Mouse (Mus musculus): ENCODE measurements around the gene Klk8. TPM values are rescaled to one million over a fixed set of nuclear protein-coding genes. Genes with fewer than 3 reads are reported as not detected.

Klk8 gene
- polyA plus RNA-seq (2012; ENCODE audit: insufficient read depth, insufficient read length, low replicate concordance, missing spikeins): not detected in 2 replicates

GRCm38 (mm10) chr7:43797333-43797769 is at the start of gene Klk8:
Gene Klk8, plus strand, starts transcription at chr7:43797577.
- peak within 1 kb of the TSS; percentile 58 for H3K4me3 ChIP-seq (ENCODE audit: insufficient read depth, low read depth, low read length)
- H3K4me1 ChIP-seq (ENCODE audit: control insufficient read depth, insufficient read depth, low read length): peaks cover 17% of the 10 kb centered on the region
- H3K27ac ChIP-seq (ENCODE audit: insufficient read depth, low read depth, low read length): no peak within 1 kb of the TSS
- TF ChIP-seq POLR2A (IDR thresholded peaks at IDR 0.05; ENCODE audit: insufficient read depth, low read depth, low read length) (no peak), CTCF (IDR thresholded peaks at IDR 0.05; ENCODE audit: insufficient read depth, low read depth, low read length) (no peak)
- WGBS: under 1% methylated on average over 28 of the region's 28 CpGs

DNA sequence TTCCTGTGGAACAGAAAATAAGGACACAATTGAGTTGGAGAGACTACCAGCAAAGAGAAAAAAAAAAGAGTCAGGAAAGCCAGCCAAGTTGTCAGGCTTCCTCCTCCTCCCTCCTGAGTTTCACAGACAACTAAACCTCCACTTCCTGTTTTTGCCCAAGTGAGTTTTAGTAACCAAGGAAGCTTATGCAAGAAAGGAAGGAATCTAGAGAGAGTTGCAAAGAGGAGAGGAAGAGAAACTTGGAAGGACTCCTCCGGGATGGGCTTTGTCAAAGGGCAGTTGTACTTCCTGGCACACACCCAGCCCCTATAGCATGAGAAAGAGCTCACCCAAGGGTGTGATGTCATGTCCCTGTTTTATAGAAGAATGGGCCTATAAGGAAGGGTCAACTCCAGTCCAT is 49.6 kb upstream of the Klk8 start:
- TF ChIP-seq POLR2A (IDR thresholded peaks at IDR 0.05; ENCODE audit: insufficient read depth, low read depth, low read length) (no peak), CTCF (IDR thresholded peaks at IDR 0.05; ENCODE audit: insufficient read depth, low read depth, low read length) (no peak)
- whole genome bisulfite sequencing: 31% methylated on average over 1 of the region's 1 CpGs
- Histone ChIP-seq H3K4me3 (ENCODE audit: insufficient read depth, low read depth, low read length) (no peak overlapping the region), H3K4me1 (ENCODE audit: control insufficient read depth, insufficient read depth, low read length) (no peaks in the 10 kb centered on the region), H3K27ac (ENCODE audit: insufficient read depth, low read depth, low read length) (no peak overlapping the region)

DNA sequence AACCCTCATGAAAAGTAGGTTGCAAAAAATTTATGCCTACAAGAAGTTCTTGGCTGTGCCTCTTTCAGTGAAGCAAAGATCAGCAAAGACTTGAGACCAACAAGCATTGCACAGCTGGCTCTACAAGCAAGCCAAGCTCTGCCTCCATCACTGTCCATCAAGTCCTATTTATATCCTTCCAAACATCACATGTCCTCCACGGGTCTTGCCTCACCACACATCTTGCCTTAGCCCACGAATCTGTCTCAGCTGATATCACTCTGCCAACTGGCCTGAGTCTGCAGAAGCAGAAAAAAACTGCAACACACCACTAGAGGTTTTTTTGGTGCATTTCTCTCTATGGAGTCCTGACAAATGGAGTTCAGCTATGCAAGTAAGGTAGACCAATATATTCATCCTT is 44.6 kb upstream of the Klk8 start:
- 68% methylated on average over 2 of the region's 2 CpGs for WGBS
- Histone ChIP-seq H3K4me1 (ENCODE audit: control insufficient read depth, insufficient read depth, low read length) (no peaks in the 10 kb centered on the region), H3K4me3 (ENCODE audit: insufficient read depth, low read depth, low read length) (no peak overlapping the region), H3K27ac (ENCODE audit: insufficient read depth, low read depth, low read length) (no peak overlapping the region)
- TF ChIP-seq CTCF (IDR thresholded peaks at IDR 0.05; ENCODE audit: insufficient read depth, low read depth, low read length) (no peak), POLR2A (IDR thresholded peaks at IDR 0.05; ENCODE audit: insufficient read depth, low read depth, low read length) (no peak)

- TF ChIP-seq CTCF (IDR thresholded peaks at IDR 0.05; ENCODE audit: insufficient read depth, low read depth, low read length): no peak
- 31% methylated on average over 8 of the region's 8 CpGs for WGBS
- H3K4me3 ChIP-seq (ENCODE audit: insufficient read depth, low read depth, low read length): no peak overlapping the region
- H3K27ac ChIP-seq (ENCODE audit: insufficient read depth, low read depth, low read length): no peak overlapping the region
- no peaks in the 10 kb centered on the region for H3K4me1 ChIP-seq (ENCODE audit: control insufficient read depth, insufficient read depth, low read length)
These were observed 30.9 kb upstream of the Klk8 start for GRCm38 (mm10) chr7:43766484-43766883.

GRCm38 (mm10) chr7:43768597-43768996 is 28.8 kb upstream of the Klk8 start, which contains the start of gene Klk12:
Gene Klk12, plus strand, starts transcription at chr7:43768897.
- WGBS: 81% methylated on average over 4 of the region's 4 CpGs
- TF ChIP-seq POLR2A (IDR thresholded peaks at IDR 0.05; ENCODE audit: insufficient read depth, low read depth, low read length) (no peak), CTCF (IDR thresholded peaks at IDR 0.05; ENCODE audit: insufficient read depth, low read depth, low read length) (no peak)
- Histone ChIP-seq H3K27ac (ENCODE audit: insufficient read depth, low read depth, low read length) (no peak within 1 kb of the TSS), H3K4me1 (ENCODE audit: control insufficient read depth, insufficient read depth, low read length) (no peaks in the 10 kb centered on the region), H3K4me3 (ENCODE audit: insufficient read depth, low read depth, low read length) (no peak within 1 kb of the TSS)

DNA sequence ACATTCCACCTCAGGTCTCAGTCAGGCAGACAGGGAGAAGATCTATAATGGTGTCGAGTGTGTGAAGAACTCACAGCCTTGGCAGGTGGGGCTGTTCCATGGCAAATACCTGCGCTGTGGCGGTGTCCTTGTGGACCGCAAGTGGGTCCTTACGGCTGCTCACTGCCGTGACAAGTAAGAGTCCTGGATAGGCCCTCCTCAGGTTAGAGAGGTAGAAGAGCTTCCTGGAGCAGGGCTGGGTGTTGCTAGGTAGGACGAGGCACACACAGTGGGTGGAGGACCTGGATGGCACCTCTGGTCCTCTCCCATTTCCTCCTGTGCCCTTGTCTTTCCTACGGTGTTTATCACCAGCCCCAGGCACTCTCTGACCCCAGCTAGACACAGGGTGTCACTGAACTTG is 27.7 kb upstream of the Klk8 start:
- TF ChIP-seq CTCF (IDR thresholded peaks at IDR 0.05; ENCODE audit: insufficient read depth, low read depth, low read length) (no peak), POLR2A (IDR thresholded peaks at IDR 0.05; ENCODE audit: insufficient read depth, low read depth, low read length) (no peak)
- Histone ChIP-seq H3K4me1 (ENCODE audit: control insufficient read depth, insufficient read depth, low read length) (no peaks in the 10 kb centered on the region), H3K4me3 (ENCODE audit: insufficient read depth, low read depth, low read length) (no peak overlapping the region), H3K27ac (ENCODE audit: insufficient read depth, low read depth, low read length) (no peak overlapping the region)
- WGBS: 93% methylated on average over 8 of the region's 8 CpGs

- Histone ChIP-seq H3K4me3 (ENCODE audit: insufficient read depth, low read depth, low read length) (no peak overlapping the region), H3K27ac (ENCODE audit: insufficient read depth, low read depth, low read length) (no peak overlapping the region)
- WGBS: 96% methylated on average over 10 of the region's 10 CpGs
These were observed 26.7 kb upstream of the Klk8 start for GRCm38 (mm10) chr7:43770701-43771100.

DNA sequence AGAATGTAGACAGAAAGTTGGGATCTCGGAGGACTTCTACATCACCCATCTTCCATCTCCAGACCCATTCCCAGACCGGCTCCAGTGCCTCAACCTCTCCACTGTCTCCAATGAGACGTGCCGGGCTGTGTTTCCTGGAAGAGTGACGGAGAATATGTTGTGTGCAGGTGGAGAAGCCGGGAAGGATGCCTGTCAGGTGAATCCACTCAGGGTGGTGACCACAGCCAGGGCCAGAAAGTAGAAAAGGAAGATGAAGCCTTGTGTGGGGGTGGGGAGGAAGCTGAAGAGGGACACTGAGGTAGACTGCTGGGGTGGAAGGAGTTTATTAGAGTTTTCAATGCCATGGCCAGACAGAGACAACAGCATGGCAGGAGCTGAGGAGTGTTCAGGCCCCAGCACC is 25.5 kb upstream of the Klk8 start:
- no peak for TF ChIP-seq CTCF (IDR thresholded peaks at IDR 0.05; ENCODE audit: insufficient read depth, low read depth, low read length)
- 97% methylated on average over 6 of the region's 6 CpGs for WGBS
- Histone ChIP-seq H3K4me3 (ENCODE audit: insufficient read depth, low read depth, low read length) (no peak overlapping the region), H3K27ac (ENCODE audit: insufficient read depth, low read depth, low read length) (no peak overlapping the region), H3K4me1 (ENCODE audit: control insufficient read depth, insufficient read depth, low read length) (no peaks in the 10 kb centered on the region)

More at GRCm38 (mm10) chr7:43770701-43771100, 26.7 kb upstream of the Klk8 start:
- H3K4me1 ChIP-seq (ENCODE audit: control insufficient read depth, insufficient read depth, low read length): no peaks in the 10 kb centered on the region
- no peak for TF ChIP-seq CTCF (IDR thresholded peaks at IDR 0.05; ENCODE audit: insufficient read depth, low read depth, low read length)
- no peak for TF ChIP-seq POLR2A (IDR thresholded peaks at IDR 0.05; ENCODE audit: insufficient read depth, low read depth, low read length)

GRCm38 (mm10) chr7:43772901-43773300 is 24.5 kb upstream of the Klk8 start:
- no peaks in the 10 kb centered on the region for H3K4me1 ChIP-seq (ENCODE audit: control insufficient read depth, insufficient read depth, low read length)

GRCm38 (mm10) chr7:43774364-43774763 is 23.0 kb upstream of the Klk8 start, which contains the start of gene Klk11:
Gene Klk11, plus strand, starts transcription at chr7:43774604.
- no peaks in the 10 kb centered on the region for H3K4me1 ChIP-seq (ENCODE audit: control insufficient read depth, insufficient read depth, low read length)
- H3K4me3 ChIP-seq (ENCODE audit: insufficient read depth, low read depth, low read length): no peak within 1 kb of the TSS
- 92% methylated on average over 5 of the region's 5 CpGs for WGBS
- TF ChIP-seq POLR2A (IDR thresholded peaks at IDR 0.05; ENCODE audit: insufficient read depth, low read depth, low read length): no peak
- TF ChIP-seq CTCF (IDR thresholded peaks at IDR 0.05; ENCODE audit: insufficient read depth, low read depth, low read length): no peak
- H3K27ac ChIP-seq (ENCODE audit: insufficient read depth, low read depth, low read length): no peak within 1 kb of the TSS

More at GRCm38 (mm10) chr7:43772901-43773300, 24.5 kb upstream of the Klk8 start:
- Histone ChIP-seq H3K27ac (ENCODE audit: insufficient read depth, low read depth, low read length) (no peak overlapping the region), H3K4me3 (ENCODE audit: insufficient read depth, low read depth, low read length) (no peak overlapping the region)
- 80% methylated on average over 3 of the region's 3 CpGs for WGBS
- TF ChIP-seq POLR2A (IDR thresholded peaks at IDR 0.05; ENCODE audit: insufficient read depth, low read depth, low read length) (no peak), CTCF (IDR thresholded peaks at IDR 0.05; ENCODE audit: insufficient read depth, low read depth, low read length) (no peak)
